8 mouse cellular contexts compared by ENCODE assay signal in the genomic region with DNA sequence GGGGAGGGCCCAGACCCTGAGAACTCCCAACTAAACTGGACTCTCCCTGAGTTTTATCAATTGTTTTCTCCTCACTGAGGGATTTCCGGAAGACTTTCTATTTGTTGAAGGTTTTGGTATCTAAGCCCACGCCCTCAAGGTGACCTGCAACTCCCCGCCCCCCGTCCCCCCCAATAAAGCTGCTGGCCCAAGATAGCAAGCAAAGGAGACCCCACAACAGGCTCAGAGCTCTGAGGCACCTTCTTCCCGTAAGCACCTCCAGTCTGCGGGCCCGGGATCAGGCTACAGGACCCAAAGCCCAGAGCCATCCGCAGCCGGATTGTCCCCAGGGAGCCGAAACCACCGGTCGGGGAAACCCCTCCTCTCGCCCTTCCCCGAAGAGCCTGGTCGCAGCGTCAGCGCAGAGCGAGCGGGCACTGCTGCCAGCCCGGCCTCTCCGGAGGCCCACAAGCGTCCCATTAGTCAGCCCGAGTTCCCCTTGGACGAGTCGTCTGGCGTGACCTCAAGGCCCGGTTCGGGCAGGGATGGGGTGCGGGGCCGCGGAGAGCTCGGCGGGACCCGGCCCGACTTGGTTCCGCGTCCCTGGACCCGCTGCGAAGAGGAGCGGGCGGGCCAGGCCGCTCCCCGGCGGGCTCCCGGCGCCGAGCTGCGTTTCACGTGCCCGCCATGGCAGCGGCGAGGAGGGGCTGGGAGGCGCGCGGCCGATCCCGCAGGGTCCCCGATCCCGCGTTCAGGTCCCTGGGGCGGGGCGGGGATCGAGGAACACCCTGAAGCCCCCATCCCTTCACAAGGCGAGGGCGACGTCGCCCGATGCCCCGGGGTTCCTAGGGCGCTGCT.
DNase-seq lines count a peak whose midpoint lies in the region; ATAC-seq lines count a peak whose summit lies in the region.

No protein-coding gene starts in this region.

- H3K9me3 ChIP-seq in embryonic facial prominence, embryonic 11.5 days (replicated peaks; ENCODE audit: control insufficient read depth, low read length), result no peaks in the 10 kb centered on the region
- H3K9me3 ChIP-seq in limb, embryonic 11.5 days (ENCODE audit: control insufficient read depth, low read length), result no peaks in the 10 kb centered on the region
- no peaks in the 10 kb centered on the region for H3K9me3 ChIP-seq in midbrain, embryonic 14.5 days (ENCODE audit: control insufficient read depth, low read length)

- peak overlapping the region; percentile 88 for H3K4me2 ChIP-seq in embryonic facial prominence, embryonic 11.5 days (ENCODE audit: low read depth, low read length)
- H3K4me2 ChIP-seq in limb, embryonic 11.5 days (ENCODE audit: low read depth, severe bottlenecking), result peak overlapping the region; percentile 90
- H3K4me2 ChIP-seq in midbrain, embryonic 14.5 days (ENCODE audit: low read length), result peak overlapping the region; percentile 83

- H3K36me3 ChIP-seq in embryonic facial prominence, embryonic 11.5 days (replicated peaks; ENCODE audit: control insufficient read depth, insufficient read depth, low read depth, low read length), result no peaks in the 10 kb centered on the region
- H3K36me3 ChIP-seq in limb, embryonic 11.5 days (ENCODE audit: control insufficient read depth, insufficient read depth, low read length), result no peaks in the 10 kb centered on the region
- H3K36me3 ChIP-seq in midbrain, embryonic 14.5 days (ENCODE audit: control insufficient read depth, insufficient read depth, low read length), result no peaks in the 10 kb centered on the region

- peaks cover 72% of the 10 kb centered on the region for H3K27me3 ChIP-seq in embryonic facial prominence, embryonic 11.5 days (ENCODE audit: control insufficient read depth, insufficient read depth, low read length)
- peaks cover 87% of the 10 kb centered on the region for H3K27me3 ChIP-seq in limb, embryonic 11.5 days (ENCODE audit: control insufficient read depth, insufficient read depth, low read length)
- H3K27me3 ChIP-seq in midbrain, embryonic 14.5 days (ENCODE audit: control insufficient read depth, insufficient read depth, low read length), result peaks cover 25% of the 10 kb centered on the region

- H3K4me1 ChIP-seq in embryonic facial prominence, embryonic 11.5 days (ENCODE audit: control insufficient read depth, insufficient read depth, low read length), result no peaks in the 10 kb centered on the region; the same call in none of the 2 replicates
- peaks cover 50% of the 10 kb centered on the region for H3K4me1 ChIP-seq in limb, embryonic 11.5 days (ENCODE audit: control insufficient read depth, insufficient read depth, low read length)
- peaks cover 21% of the 10 kb centered on the region; the same call in 1 of the 2 replicates for H3K4me1 ChIP-seq in midbrain, embryonic 14.5 days (ENCODE audit: control insufficient read depth, insufficient read depth, low read length)

- H3K9ac ChIP-seq in embryonic facial prominence, embryonic 11.5 days (replicated peaks; ENCODE audit: low read length), result peak overlapping the region; percentile 57
- peak overlapping the region; percentile 61 for H3K9ac ChIP-seq in limb, embryonic 11.5 days (ENCODE audit: low read length)
- H3K9ac ChIP-seq in midbrain, embryonic 14.5 days (replicated peaks; ENCODE audit: low read length), result peak overlapping the region; percentile 63

- no peak for ATAC-seq in embryonic facial prominence, embryonic 11.5 days (replicated peaks; ENCODE audit: insufficient number of reproducible peaks, low FRiP score, low TSS enrichment, low read depth)
- ATAC-seq in limb, embryonic 11.5 days (ENCODE audit: insufficient number of reproducible peaks, low FRiP score, low TSS enrichment, low read depth), result no peak
- no peak for ATAC-seq in midbrain, embryonic 14.5 days (ENCODE audit: low FRiP score, low TSS enrichment)

- intact Hi-C loops in heart, postnatal 14 days (cut with DNase I), result no loop called here

- peak overlapping the region; percentile 41 for H3K4me3 ChIP-seq in embryonic facial prominence, embryonic 11.5 days (ENCODE audit: low read depth, low read length)
- peak overlapping the region; percentile 42 for H3K4me3 ChIP-seq in limb, embryonic 11.5 days (ENCODE audit: low read depth, low read length)
- peak overlapping the region; percentile 44 for H3K4me3 ChIP-seq in midbrain, embryonic 14.5 days (replicated peaks; ENCODE audit: low read depth, low read length)

- no peak overlapping the region for H3K27ac ChIP-seq in embryonic facial prominence, embryonic 11.5 days (replicated peaks; ENCODE audit: low read depth, low read length)
- H3K27ac ChIP-seq in limb, embryonic 11.5 days (replicated peaks; ENCODE audit: low read depth, low read length), result no peak overlapping the region
- H3K27ac ChIP-seq in midbrain, embryonic 14.5 days (replicated peaks; ENCODE audit: low read depth, low read length), result peak overlapping the region; percentile 93

- 2% methylated on average over 39 of the region's 70 CpGs for WGBS in embryonic facial prominence, embryonic 11.5 days
- 3% methylated on average over 34 of the region's 70 CpGs for WGBS in limb, embryonic 11.5 days
- WGBS in midbrain, embryonic 14.5 days, result 3% methylated on average over 64 of the region's 70 CpGs

- DNase-seq in kidney, adult 18-20 months, result peak; percentile 68
- no peak for DNase-seq in kidney, adult 11 months
- DNase-seq in MEL-GATA-1-ER (ENCODE audit: extremely low read depth, low read depth), result peak; percentile 39
- no peak for DNase-seq in embryonic facial prominence, embryonic 11.5 days (ENCODE audit: low spot score)
- DNase-seq in heart, postnatal 14 days, result peak; percentile 45 to 47
- no peak for DNase-seq in limb, embryonic 11.5 days (ENCODE audit: low spot score)
- DNase-seq in midbrain, embryonic 14.5 days, result peak; percentile 71
- DNase-seq in thymus, postnatal 36 days, result peak; percentile 35 to 42

Comparison
In these comparisons a context has a peak if more than half of its experiments do, and no peak if none do; other contexts are left out.
1. DNase-seq: peak in kidney, adult 18-20 months (single experiment), MEL-GATA-1-ER (single experiment), heart, postnatal 14 days (2 of 2), midbrain, embryonic 14.5 days (single experiment) and thymus, postnatal 36 days (2 of 2); none in kidney, adult 11 months (single experiment), embryonic facial prominence, embryonic 11.5 days (single experiment) and limb, embryonic 11.5 days (single experiment).
2. Peak in every context shown above with its lines, with median percentiles within 50 percentile points of each other: H3K4me2 ChIP-seq, H3K4me3 ChIP-seq and H3K9ac ChIP-seq.